Mouse (Mus musculus): ENCODE results near the gene Ccdc171.

- TF ChIP-seq CTCF (IDR thresholded peaks at IDR 0.05; ENCODE audit: low read depth) (no peak), EP300 (optimal IDR thresholded peaks at IDR 0.05) (no peak)
Measured at GRCm38 (mm10) chr4:83485250-83485649, 40.1 kb upstream of the Ccdc171 start.
